Mouse (Mus musculus): ENCODE measurements around the gene Pidd1. TPM values are rescaled to one million over a fixed set of nuclear protein-coding genes. Genes with fewer than 3 reads are reported as not detected.

Gene Pidd1
- total RNA-seq, 4 experiments from 2014 or later, result 0.07 to 0.51 (median 0.19) TPM

- no peak for DNase-seq (ENCODE audit: low spot score in 2 of 2)
Measured at GRCm38 (mm10) chr7:141436523-141436892, 7.3 kb downstream of the Pidd1 start.

- no peak for DNase-seq (ENCODE audit: low spot score in 2 of 2)
Measured at GRCm38 (mm10) chr7:141435856-141436522, 7.8 kb downstream of the Pidd1 start.

DNA sequence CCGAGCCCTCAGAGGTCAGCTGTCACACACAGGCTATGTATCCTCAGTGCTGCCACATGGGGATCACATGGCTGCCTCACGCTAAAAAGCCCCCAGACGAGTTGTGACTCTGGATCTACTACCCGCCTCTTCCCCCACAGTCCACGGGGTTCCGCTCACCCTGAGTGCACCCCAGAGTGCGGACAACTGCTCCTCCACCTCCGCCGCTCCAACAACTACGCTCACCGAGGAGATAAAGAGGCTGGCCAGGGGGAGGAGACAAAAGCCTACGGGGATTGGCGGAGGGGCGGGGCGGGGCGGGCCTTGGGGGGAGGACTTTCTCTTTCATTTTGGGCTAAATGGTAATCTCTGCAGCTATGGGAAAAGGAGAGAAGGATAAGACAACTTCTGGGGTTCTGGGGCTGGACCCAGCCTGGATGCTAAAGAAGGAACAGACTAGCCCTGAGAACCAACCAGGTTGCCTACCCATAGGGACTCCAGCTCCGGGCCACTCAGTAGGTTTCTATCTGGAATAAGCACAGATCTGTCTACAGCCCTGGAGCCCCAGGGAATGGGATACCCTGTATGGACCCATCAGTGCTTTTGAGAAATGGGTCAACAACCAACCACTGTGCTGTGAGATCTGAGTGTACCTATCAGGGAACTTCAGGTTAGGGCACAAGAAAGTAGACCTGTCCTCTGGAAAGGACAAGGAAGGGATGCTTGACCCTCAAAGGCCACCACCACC is 8.5 kb downstream of the Pidd1 start:
- no peak for DNase-seq (ENCODE audit: low spot score in 2 of 2)

DNA sequence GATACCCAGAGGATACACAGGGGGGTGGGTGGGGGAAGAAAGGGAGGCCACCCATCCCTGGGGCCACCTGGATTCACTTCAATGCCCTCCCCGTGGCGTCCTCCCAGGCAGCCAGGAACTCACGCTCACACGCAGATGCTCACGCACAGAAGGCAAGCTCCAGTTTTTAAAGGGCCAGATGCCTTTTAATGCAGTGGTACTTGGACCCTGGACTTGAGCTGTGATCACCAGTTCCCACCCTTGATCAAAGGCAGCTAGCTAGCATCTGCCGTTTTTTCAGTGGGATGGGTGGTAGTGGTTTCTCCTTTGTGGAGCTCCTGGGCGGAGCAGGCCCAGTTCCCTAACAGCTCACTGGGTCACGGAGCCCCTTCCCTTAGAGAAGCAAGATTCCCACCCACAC is 9.4 kb downstream of the Pidd1 start:
- DNase-seq (ENCODE audit: low spot score in 2 of 2), result no peak

DNA sequence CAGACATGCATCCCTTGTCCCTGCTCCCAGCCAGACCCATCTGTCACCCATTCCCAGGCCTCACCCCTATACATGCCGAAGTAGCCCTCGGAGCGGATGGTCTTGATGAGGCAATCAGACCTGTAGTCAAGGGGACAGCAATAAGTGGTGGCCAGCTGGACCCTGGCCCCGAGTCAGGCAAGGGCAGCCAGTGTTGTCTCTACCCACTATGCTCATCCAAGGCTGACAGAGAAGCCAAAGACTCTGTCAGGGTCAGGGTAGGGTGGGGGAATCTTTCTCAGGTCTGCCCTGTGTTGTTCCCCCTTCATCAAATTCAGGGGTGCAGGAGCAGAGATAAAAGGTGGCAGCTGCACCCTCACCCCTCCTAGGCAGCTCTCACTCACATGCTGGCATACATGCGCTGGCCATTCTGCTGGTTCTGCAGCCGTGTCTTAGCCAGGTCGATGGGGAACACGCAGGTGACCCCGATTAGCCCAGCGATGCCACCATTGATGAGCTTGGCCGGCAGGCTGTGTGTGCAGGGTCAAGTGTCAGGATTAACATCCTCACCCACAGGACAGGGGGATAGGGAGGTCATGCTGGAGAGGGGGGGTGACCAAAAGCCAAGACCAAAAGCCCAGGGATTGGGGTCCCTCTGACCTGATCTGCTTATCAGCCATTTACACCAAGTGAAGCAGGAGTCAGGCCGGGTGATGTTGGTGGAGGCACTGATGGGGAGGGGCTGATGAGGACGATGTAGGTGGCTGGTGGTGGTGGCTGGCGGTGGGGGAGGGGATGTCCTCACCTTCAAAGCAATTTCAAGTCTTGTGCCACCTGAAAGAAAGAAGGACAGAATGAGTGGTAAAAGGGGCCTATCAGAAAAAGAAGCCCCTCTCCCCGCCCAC is 10.1 kb downstream of the Pidd1 start:
- DNase-seq (ENCODE audit: low spot score in 2 of 2), result no peak

DNA sequence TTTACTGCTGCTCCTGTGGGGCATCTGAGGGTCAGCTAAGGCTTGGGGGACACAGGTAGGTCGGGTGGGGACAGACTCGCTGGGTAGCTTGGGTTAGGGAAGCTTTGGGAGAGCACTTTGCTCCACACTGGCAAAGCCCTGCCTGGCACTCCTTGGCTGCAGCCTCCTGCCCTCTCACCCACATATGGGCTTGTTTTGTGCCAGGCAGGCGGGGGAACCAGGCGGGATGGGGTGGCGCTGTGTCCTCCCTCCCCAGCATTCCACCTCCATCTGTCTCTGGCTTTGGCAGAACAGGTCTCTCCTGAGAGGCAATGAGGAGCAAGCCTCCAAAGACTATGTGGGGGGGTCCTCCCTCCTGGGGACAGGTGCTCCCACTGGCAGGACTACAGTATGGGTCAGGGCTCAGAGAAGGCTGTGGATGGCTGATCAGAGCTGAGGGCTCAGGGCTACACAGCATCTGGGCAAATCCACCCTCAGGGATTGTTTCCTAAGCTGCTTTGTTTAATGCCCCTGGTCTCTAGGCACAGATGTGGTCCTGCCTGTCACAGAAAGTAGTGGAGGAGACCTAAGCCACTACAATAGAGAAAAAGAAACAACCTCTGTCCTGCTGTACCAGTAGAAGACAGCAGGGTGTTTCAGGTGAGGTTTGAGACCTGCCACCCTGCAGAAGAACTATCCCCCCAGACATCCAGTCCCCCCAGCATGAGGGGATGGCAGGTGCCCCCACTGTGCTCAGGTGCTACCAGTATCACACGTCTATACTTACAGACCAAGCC is 10.9 kb downstream of the Pidd1 start:
- no peak for DNase-seq (ENCODE audit: low spot score in 2 of 2)

GRCm38 (mm10) chr7:141432186-141432611 is 11.6 kb downstream of the Pidd1 start:
- DNase-seq (ENCODE audit: low spot score in 2 of 2), result no peak

- no peak for DNase-seq (ENCODE audit: low spot score in 2 of 2)
Measured at GRCm38 (mm10) chr7:141431434-141432185, 12.2 kb downstream of the Pidd1 start.

GRCm38 (mm10) chr7:141430585-141431240 is 13.1 kb downstream of the Pidd1 start:
- DNase-seq (ENCODE audit: low spot score in 2 of 2), result no peak

GRCm38 (mm10) chr7:141429840-141430584 is 13.8 kb downstream of the Pidd1 start:
- DNase-seq (ENCODE audit: low spot score in 2 of 2), result no peak

DNA sequence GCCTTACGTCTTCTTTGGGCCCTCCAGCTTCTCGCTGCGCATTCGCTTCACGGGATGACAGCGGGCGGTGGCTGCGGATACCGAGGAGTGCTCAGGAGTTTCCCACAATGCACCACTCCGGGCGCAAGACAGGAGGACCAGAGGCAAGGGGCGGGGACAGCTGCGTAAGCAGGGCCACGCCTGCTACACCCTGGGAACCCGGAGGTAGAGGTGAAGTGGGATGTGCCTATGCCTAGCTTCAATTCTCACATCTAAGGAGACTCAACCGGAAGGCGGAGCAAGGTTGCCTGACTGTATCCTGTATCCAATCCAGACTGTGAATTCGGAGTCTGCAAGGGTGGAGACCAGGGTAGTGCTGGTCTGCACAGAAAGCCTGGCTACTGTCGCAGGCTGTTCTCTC is 14.5 kb downstream of the Pidd1 start, which contains the start of gene Cend1:
Cend1 (minus strand) TSS at position 182 of the 400 bp plus-strand sequence.
- DNase-seq (ENCODE audit: low spot score in 2 of 2), result no peak

GRCm38 (mm10) chr7:141428701-141429100 is 15.1 kb downstream of the Pidd1 start:
- DNase-seq (ENCODE audit: low spot score in 2 of 2), result no peak

DNA sequence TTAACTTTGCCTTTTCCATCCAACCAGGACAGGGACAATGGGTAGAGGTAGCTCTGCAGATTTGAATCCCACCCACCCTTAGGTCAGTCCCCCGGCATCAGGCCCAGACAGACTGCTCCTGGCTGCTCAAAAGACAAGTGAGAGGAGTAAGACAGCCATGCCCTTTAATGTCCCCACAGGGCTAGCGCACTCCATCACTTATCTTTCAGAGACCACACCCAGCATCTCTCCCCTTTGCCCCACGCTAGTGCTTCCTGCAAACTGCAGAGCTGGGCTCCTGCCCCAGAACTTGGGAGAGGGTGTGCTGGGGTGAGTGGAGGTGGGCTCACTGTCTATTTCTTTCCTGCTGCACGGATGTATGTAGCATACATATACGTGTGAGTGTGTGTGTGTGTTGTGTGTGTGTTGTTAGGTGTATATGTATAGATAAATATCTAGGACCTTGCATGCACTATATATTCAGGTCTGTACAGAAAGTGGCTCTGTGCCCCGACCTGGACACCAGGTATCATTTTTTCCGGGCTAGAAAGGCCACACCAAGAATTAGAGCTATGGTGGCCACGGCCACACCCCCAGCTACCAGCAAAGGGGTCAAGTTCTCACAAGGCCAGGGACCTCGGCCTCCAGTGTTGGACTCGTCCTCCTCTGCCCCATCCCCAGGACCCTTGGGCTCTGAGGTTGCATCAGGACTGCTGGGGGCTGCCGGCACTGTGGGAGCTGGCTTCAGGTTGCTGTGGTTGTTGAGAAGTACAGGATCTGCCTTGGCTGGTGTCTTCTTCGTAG is 16.7 kb downstream of the Pidd1 start:
- no peak for DNase-seq (ENCODE audit: low spot score in 2 of 2)

- no peak for DNase-seq (ENCODE audit: low spot score in 2 of 2)
Measured at GRCm38 (mm10) chr7:141423811-141424210, 20.0 kb downstream of the Pidd1 start.

- DNase-seq (ENCODE audit: low spot score in 2 of 2), result no peak
Measured at GRCm38 (mm10) chr7:141420030-141420702, 23.7 kb downstream of the Pidd1 start.

DNA sequence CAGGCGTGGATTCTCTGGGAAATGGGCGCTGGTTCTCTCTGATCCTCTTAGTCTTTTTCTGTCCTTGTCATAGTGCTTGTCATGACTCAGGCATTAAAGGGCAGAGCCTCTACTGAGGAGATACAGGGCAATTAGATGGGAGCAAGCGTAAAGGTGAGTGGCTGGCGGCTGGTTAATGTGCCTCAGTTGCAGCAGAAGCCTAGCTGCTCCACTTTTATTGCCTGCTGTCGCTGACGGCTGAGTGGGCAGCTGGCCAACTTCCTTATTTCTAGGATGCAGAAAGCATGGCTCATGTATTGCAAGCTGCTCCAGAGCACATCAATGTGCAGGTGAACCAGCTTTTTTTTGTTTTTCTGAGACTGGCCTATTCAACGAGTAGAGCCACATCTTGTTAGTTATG is 24.9 kb downstream of the Pidd1 start:
- no peak for DNase-seq (ENCODE audit: low spot score in 2 of 2)

GRCm38 (mm10) chr7:141417731-141418681 is 25.8 kb downstream of the Pidd1 start:
- no peak for DNase-seq (ENCODE audit: low spot score in 2 of 2)
